Mouse (Mus musculus) hindbrain, embryonic 15.5 days (tissue): Measurements from ENCODE around the gene Rhov. TPM values are rescaled to one million over a fixed set of nuclear protein-coding genes. Genes with fewer than 3 reads are reported as not detected.

Experiments
- ATAC-seq: fragments of 200-750 bp; cut with Nextera tagmentation; 2 replicates; pipeline ENCODE4 v1.8.0; 2017; ENCODE audit warnings: low read depth, moderate number of reproducible peaks, moderate TSS enrichment; ENCODE audit not compliant: low FRiP score
- H3K27ac ChIP-seq: fragments of 300-500 bp; sonication (generic); replicated peaks from 2 replicates; pipeline ENCODE4 v1.5.1; 2015; ENCODE audit warnings: mild to moderate bottlenecking, inconsistent platforms
- H3K27me3 ChIP-seq: fragments of 300-500 bp; sonication (generic); 2 replicates; pipeline ENCODE4 v1.6.1; 2015; ENCODE audit warnings: control low read depth, inconsistent platforms
- H3K36me3 ChIP-seq: fragments of 300-500 bp; sonication (generic); 2 replicates; pipeline ENCODE4 v1.6.1; 2015; ENCODE audit warnings: control low read depth, inconsistent platforms
- H3K4me1 ChIP-seq: fragments of 300-500 bp; sonication (generic); replicated peaks from 2 replicates; pipeline ENCODE4 v1.6.1; 2015; ENCODE audit warnings: control low read depth, inconsistent platforms
- H3K4me2 ChIP-seq: fragments of 300-500 bp; sonication (generic); 2 replicates; pipeline ENCODE4 v1.6.1; 2015; ENCODE audit warnings: moderate library complexity, mild to moderate bottlenecking, inconsistent platforms
- H3K4me3 ChIP-seq: fragments of 300-500 bp; sonication (generic); 2 replicates; pipeline ENCODE4 v1.5.1; 2015; ENCODE audit warnings: mild to moderate bottlenecking, inconsistent platforms
- H3K9ac ChIP-seq: fragments of 300-500 bp; sonication (generic); 2 replicates; pipeline ENCODE4 v1.6.1; 2015; ENCODE audit warnings: inconsistent platforms
- H3K9me3 ChIP-seq: fragments of 300-500 bp; sonication (generic); 2 replicates; pipeline ENCODE4 v1.6.1; 2016; ENCODE audit warnings: control low read depth, inconsistent platforms
- WGBS: fragments of 180-500 bp; shearing (Covaris S2); methylation state at CpG from one replicate; pipeline ENCODE4 v1.1.7; 2015; 5-methylcytosine and 5-hydroxymethylcytosine counted together
- polyA plus RNA-seq: library from polyadenylated mRNA; unstranded; fragments of >200 nt; fragmentation: Nextera tagmentation; extraction: Ambion mirVana; gene quantifications from 2 replicates; pipeline ENCODE4 v1.2.1, GENCODE M21; 2015

The Rhov gene
- polyA plus RNA-seq, 1 experiment from 2014 or later = 45.5 TPM

- ATAC-seq = no peak
- Histone ChIP-seq H3K27ac (no peak overlapping the region), H3K36me3 (no peaks in the 10 kb centered on the region), H3K9me3 (no peaks in the 10 kb centered on the region), H3K4me3 (no peak overlapping the region), H3K27me3 (peaks cover 4% of the 10 kb centered on the region; the same call in 1 of the 2 replicates), H3K4me1 (no peaks in the 10 kb centered on the region), H3K9ac (no peak overlapping the region), H3K4me2 (no peak overlapping the region)
- WGBS = 63% methylated on average over 5 of the region's 5 CpGs
Measured at GRCm38 (mm10) chr2:119250377-119250776, 20.7 kb downstream of the Rhov start.

- H3K27ac ChIP-seq = no peak overlapping the region
- ATAC-seq = peak; percentile 34; the same call in 1 of the 2 replicates
- no peak overlapping the region for H3K4me3 ChIP-seq
- H3K4me1 ChIP-seq = no peaks in the 10 kb centered on the region
- H3K9me3 ChIP-seq = no peaks in the 10 kb centered on the region
- no peaks in the 10 kb centered on the region for H3K36me3 ChIP-seq
- H3K27me3 ChIP-seq = peaks cover 4% of the 10 kb centered on the region; the same call in 1 of the 2 replicates
- no peak overlapping the region for H3K4me2 ChIP-seq
- no peak overlapping the region for H3K9ac ChIP-seq
- WGBS = 76% methylated on average over 4 of the region's 4 CpGs
Measured at GRCm38 (mm10) chr2:119249592-119250061, 21.4 kb downstream of the Rhov start.

- H3K27ac ChIP-seq = no peak overlapping the region
- H3K4me1 ChIP-seq = no peaks in the 10 kb centered on the region
- H3K36me3 ChIP-seq = no peaks in the 10 kb centered on the region
- no peaks in the 10 kb centered on the region for H3K9me3 ChIP-seq
- H3K9ac ChIP-seq = no peak overlapping the region
- H3K27me3 ChIP-seq = no peaks in the 10 kb centered on the region
- no peak for ATAC-seq
- H3K4me3 ChIP-seq = no peak overlapping the region
- no peak overlapping the region for H3K4me2 ChIP-seq
- WGBS = 86% methylated on average over 9 of the region's 9 CpGs
Measured at GRCm38 (mm10) chr2:119247904-119248303, 23.2 kb downstream of the Rhov start.

- H3K36me3 ChIP-seq = no peaks in the 10 kb centered on the region
- H3K9me3 ChIP-seq = no peaks in the 10 kb centered on the region
- 89% methylated on average over 7 of the region's 7 CpGs for WGBS
- no peak for ATAC-seq
- no peak overlapping the region for H3K27ac ChIP-seq
- peaks cover 4% of the 10 kb centered on the region; the same call in 1 of the 2 replicates for H3K27me3 ChIP-seq
- H3K4me3 ChIP-seq = no peak overlapping the region
- no peak overlapping the region for H3K4me2 ChIP-seq
- H3K4me1 ChIP-seq = no peaks in the 10 kb centered on the region
- H3K9ac ChIP-seq = no peak overlapping the region
Measured at GRCm38 (mm10) chr2:119245246-119245645, 25.8 kb downstream of the Rhov start.

GRCm38 (mm10) chr2:119242548-119242947 is 28.5 kb downstream of the Rhov start:
- no peak overlapping the region for H3K4me3 ChIP-seq
- ATAC-seq = no peak
- peaks cover 5% of the 10 kb centered on the region for H3K4me1 ChIP-seq
- no peak overlapping the region for H3K4me2 ChIP-seq
- H3K27ac ChIP-seq = no peak overlapping the region
- peaks cover 31% of the 10 kb centered on the region for H3K27me3 ChIP-seq
- no peak overlapping the region for H3K9ac ChIP-seq
- 84% methylated on average over 9 of the region's 9 CpGs for WGBS
- H3K9me3 ChIP-seq = no peaks in the 10 kb centered on the region
- H3K36me3 ChIP-seq = no peaks in the 10 kb centered on the region

- Histone ChIP-seq H3K36me3 (no peaks in the 10 kb centered on the region), H3K4me1 (peaks cover 14% of the 10 kb centered on the region), H3K4me3 (no peak overlapping the region), H3K27ac (no peak overlapping the region), H3K9me3 (no peaks in the 10 kb centered on the region), H3K9ac (no peak overlapping the region), H3K27me3 (peaks cover 49% of the 10 kb centered on the region), H3K4me2 (no peak overlapping the region)
- WGBS = 87% methylated on average over 4 of the region's 4 CpGs
- no peak for ATAC-seq
Measured at GRCm38 (mm10) chr2:119240819-119241186, 30.3 kb downstream of the Rhov start.

- 63% methylated on average over 4 of the region's 4 CpGs for WGBS
- H3K4me1 ChIP-seq = peaks cover 14% of the 10 kb centered on the region
- no peak overlapping the region for H3K27ac ChIP-seq
- no peak for ATAC-seq
- H3K4me2 ChIP-seq = no peak overlapping the region
- H3K27me3 ChIP-seq = peaks cover 54% of the 10 kb centered on the region
- no peaks in the 10 kb centered on the region for H3K9me3 ChIP-seq
- no peak overlapping the region for H3K4me3 ChIP-seq
- no peaks in the 10 kb centered on the region for H3K36me3 ChIP-seq
- no peak overlapping the region for H3K9ac ChIP-seq
Measured at GRCm38 (mm10) chr2:119240075-119240818, 30.8 kb downstream of the Rhov start.

- H3K9ac ChIP-seq = no peak overlapping the region
- H3K27me3 ChIP-seq = peaks cover 60% of the 10 kb centered on the region
- peaks cover 14% of the 10 kb centered on the region for H3K4me1 ChIP-seq
- H3K4me3 ChIP-seq = no peak overlapping the region
- no peak for ATAC-seq
- 63% methylated on average over 2 of the region's 2 CpGs for WGBS
- no peak overlapping the region for H3K4me2 ChIP-seq
- H3K27ac ChIP-seq = no peak overlapping the region
- H3K9me3 ChIP-seq = no peaks in the 10 kb centered on the region
- H3K36me3 ChIP-seq = no peaks in the 10 kb centered on the region
Measured at GRCm38 (mm10) chr2:119238671-119239070, 32.4 kb downstream of the Rhov start.

- no peak for ATAC-seq
- peaks cover 60% of the 10 kb centered on the region for H3K27me3 ChIP-seq
- H3K27ac ChIP-seq = no peak overlapping the region
- H3K4me3 ChIP-seq = peak overlapping the region; percentile 41
- 1% methylated on average over 31 of the region's 31 CpGs for WGBS
- H3K4me2 ChIP-seq = peak overlapping the region; percentile 68
- no peaks in the 10 kb centered on the region for H3K9me3 ChIP-seq
- H3K36me3 ChIP-seq = no peaks in the 10 kb centered on the region
- 0 out of 2 replicates have a peak overlapping the region, but pooled peaks have one; percentile 6 for H3K9ac ChIP-seq
- H3K4me1 ChIP-seq = peaks cover 14% of the 10 kb centered on the region
Measured at GRCm38 (mm10) chr2:119237871-119238220, 33.2 kb downstream of the Rhov start.

- 1% methylated on average over 64 of the region's 73 CpGs for WGBS
- peak; percentile 30; the same call in 1 of the 2 replicates for ATAC-seq
- H3K27me3 ChIP-seq = peaks cover 60% of the 10 kb centered on the region
- peaks cover 14% of the 10 kb centered on the region for H3K4me1 ChIP-seq
- no peaks in the 10 kb centered on the region for H3K9me3 ChIP-seq
- H3K27ac ChIP-seq = no peak within 1 kb of the TSS
- 0 out of 2 replicates have a peak within 1 kb of the TSS, but pooled peaks have one; percentile 6 for H3K9ac ChIP-seq
- no peaks in the 10 kb centered on the region for H3K36me3 ChIP-seq
- H3K4me2 ChIP-seq = peak within 1 kb of the TSS; percentile 68
- H3K4me3 ChIP-seq = peak within 1 kb of the TSS; percentile 41
Measured at GRCm38 (mm10) chr2:119237210-119237870, 33.7 kb downstream of the Rhov start, which contains the start of gene Spint1. Gene Spint1, plus strand, starts transcription at chr2:119237362.

- WGBS = 8% methylated on average over 25 of the region's 25 CpGs
Measured at GRCm38 (mm10) chr2:119236682-119237209, 34.3 kb downstream of the Rhov start.

More at GRCm38 (mm10) chr2:119236682-119237209, 34.3 kb downstream of the Rhov start:
- H3K27me3 ChIP-seq = peaks cover 60% of the 10 kb centered on the region
- H3K9me3 ChIP-seq = no peaks in the 10 kb centered on the region
- 0 out of 2 replicates have a peak overlapping the region, but pooled peaks have one; percentile 6 for H3K9ac ChIP-seq
- H3K27ac ChIP-seq = no peak overlapping the region
- H3K36me3 ChIP-seq = no peaks in the 10 kb centered on the region
- H3K4me2 ChIP-seq = peak overlapping the region; percentile 68
- H3K4me1 ChIP-seq = peaks cover 14% of the 10 kb centered on the region
- H3K4me3 ChIP-seq = peak overlapping the region; percentile 41
- ATAC-seq = no peak
